Mouse (Mus musculus) Patski (cell line): Measurements from ENCODE around the gene Cp. TPM values are rescaled to one million over a fixed set of nuclear protein-coding genes. Genes with fewer than 3 reads are reported as not detected.
A peak's percentile ranks its signal among the peaks of the same experiment; 100 is the strongest.
"Not testable (repeated sequence)": the region's sequence is repeated elsewhere in the genome, so short reads cannot be mapped to it uniquely, and the experiment has no call there.

Source experiments
- ATAC-seq: fragments of 100-300 bp; one replicate; pipeline ENCODE4 v1.8.0; 2021
- CTCF ChIA-PET: fragments of 350-600 bp; sonication (Branson Sonifier 250); formaldehyde crosslinking; loops from one replicate; lab custom pipeline; 2022; ENCODE audit warnings: inconsistent platforms; lab: Charles Lee
- POLR2A ChIA-PET: fragments of 350-600 bp; sonication (Branson Sonifier 250); formaldehyde crosslinking; loops from one replicate; lab custom pipeline; 2022; ENCODE audit warnings: antibody characterized with exemption, inconsistent platforms; lab: Charles Lee
- DNase-seq: peaks from one replicate; pipeline ENCODE4 v3.0.0-alpha.2; 2011; ENCODE audit warnings: low read depth, low spot score
- H3K27me3 ChIP-seq: fragments of 371-371 bp; one replicate; pipeline ENCODE4 v1.5.1; 2021
- CTCF ChIP-seq: fragments of 100-300 bp; IDR thresholded peaks from one replicate; pipeline ENCODE4 v1.5.1; 2021
- in situ Hi-C: fragments of 300-500 bp; cut with MboI; formaldehyde crosslinking; loops from 3 replicates; pipeline ENCODE4 v1.11.1; 2018; ENCODE audit warnings: low pct_unique_long_range_greater_than_20kb, mixed read lengths
- polyA plus RNA-seq: library from polyadenylated mRNA; unstranded; gene quantifications from one replicate; pipeline ENCODE4 v1.2.3, GENCODE M21; 2021

The Cp gene
- polyA plus RNA-seq, 1 experiment from 2014 or later, result 902 TPM

DNA sequence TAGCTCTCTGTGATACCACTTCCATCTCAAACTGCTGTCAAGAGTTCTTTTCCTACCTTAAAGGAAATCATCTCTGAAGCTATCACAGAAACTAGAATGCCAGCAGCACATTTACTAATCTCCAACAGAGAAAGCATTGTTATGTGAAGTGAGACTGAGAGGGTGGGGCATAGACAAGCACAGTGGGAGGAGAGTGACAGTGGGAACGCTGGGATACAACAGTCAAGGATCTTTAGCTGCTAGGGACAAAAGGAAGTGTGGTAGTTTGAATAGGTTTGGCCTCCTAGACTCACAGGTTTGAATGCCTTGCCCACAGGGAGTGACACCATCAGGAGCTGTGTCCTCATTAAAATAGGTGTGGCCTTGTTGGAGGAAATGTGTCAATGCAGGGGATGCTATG, 67.0 kb downstream of the Cp start:
- POLR2A ChIA-PET, result no interaction called here
- TF ChIP-seq CTCF, result no peak
- ATAC-seq (no peak), DNase-seq (no peak)
- CTCF ChIA-PET, result interaction anchor here (0.9 to 2.1 kb wide), 4 partner anchors 10 to 55 kb away, joined by 3 to 7 read pairs (median 4); partner anchors contain the start of gene Hps3
- in situ Hi-C loops, result no loop called here
- H3K27me3 ChIP-seq, result no peaks in the 10 kb centered on the region

DNA sequence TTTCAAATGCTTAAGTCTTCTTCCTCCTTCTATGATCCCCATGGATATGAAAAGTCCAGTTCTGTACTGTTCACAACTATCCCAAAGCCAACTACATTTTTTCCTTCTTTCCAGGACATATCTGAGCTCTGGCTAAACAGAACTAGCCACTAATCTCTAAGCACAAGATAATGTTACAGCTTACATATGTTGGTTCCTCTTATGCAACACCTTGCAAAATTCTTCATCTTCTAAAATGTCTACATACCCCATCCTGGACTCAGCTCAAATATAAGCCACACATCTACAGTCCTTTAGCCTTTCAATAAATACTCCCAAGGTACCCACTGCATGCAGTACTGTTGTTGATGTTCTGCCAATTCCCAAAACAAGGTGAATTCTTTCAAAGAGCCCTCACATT, 69.6 kb downstream of the Cp start:
- in situ Hi-C loops, result no loop called here
- TF ChIP-seq CTCF, result no peak
- ChIA-PET CTCF (interaction anchor here (1.1 to 1.8 kb wide), 2 partner anchors 13 to 16 kb away, joined by 3 to 4 read pairs; no protein-coding TSS in a partner anchor), POLR2A (no interaction called here)
- no peak for DNase-seq
- no peaks in the 10 kb centered on the region for H3K27me3 ChIP-seq
- no peak for ATAC-seq

DNA sequence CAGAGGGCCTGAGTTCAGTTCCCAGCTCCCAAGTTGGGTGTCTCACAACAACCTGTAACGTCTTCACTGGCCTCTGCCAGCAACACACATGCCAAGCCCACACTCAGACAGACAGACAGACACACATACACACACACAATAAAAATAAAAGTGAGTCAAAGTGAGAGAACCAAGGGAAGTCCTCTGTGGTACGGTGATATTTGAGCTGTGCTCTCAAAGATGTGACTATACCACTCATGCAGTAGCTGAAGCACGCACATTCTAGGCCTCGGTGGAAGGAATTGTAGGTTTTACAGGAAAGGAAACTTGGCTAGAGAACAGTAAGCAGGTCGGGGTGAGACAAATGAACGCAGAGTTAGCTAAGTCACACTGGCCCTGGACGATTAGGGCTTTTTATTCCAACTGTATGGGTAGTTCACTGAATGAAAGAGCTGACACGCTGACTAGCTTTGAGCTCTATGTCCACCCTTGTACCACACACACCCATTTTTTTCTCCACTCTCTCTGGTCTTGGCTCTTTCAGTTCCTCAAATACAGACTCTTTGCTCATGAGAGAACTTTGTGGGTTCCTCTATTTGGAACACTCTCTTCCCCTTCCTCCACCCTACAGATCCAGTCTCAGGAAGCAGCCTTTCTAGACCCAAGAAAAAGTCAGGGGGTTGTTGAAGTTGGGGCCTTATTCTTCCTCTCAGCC, 70.3 kb downstream of the Cp start:
- H3K27me3 ChIP-seq, result no peaks in the 10 kb centered on the region
- CTCF ChIA-PET, result interaction anchor here (0.8 to 1.8 kb wide), 6 partner anchors 7 to 24 kb away, joined by 3 to 5 read pairs (median 3); no protein-coding TSS in a partner anchor
- DNase-seq, result no peak
- no peak for TF ChIP-seq CTCF
- in situ Hi-C loops, result no loop called here
- POLR2A ChIA-PET, result no interaction called here
- no peak for ATAC-seq

DNA sequence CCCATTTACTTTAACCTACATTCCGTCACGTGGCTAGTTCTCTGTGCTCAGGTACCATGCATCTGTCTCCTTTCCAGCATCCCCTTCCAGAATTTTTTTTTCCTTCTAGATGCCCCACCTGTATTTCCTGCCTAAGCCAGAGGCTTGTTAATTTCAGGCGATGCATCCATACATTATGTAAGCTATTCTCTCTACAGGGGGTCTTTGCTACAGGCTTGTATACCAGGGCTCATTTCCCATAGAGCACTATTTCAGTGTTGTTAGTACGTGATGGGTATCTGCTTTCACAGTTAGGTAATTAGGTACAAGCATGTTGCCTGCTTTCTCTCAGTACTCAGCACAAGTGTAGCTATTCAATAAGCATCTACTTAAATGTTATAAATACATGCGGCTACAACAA, 70.9 kb downstream of the Cp start:
- POLR2A ChIA-PET, result interaction anchor here (0.6 to 0.7 kb wide), 2 partner anchors 12 to 165 kb away, joined by 4 read pairs; no protein-coding TSS in a partner anchor
- CTCF ChIA-PET, result interaction anchor here (0.8 to 1.8 kb wide), 5 partner anchors 8 to 25 kb away, joined by 3 to 5 read pairs (median 3); no protein-coding TSS in a partner anchor
- TF ChIP-seq CTCF, result no peak
- ATAC-seq (no peak), DNase-seq (no peak)
- H3K27me3 ChIP-seq, result no peaks in the 10 kb centered on the region
- in situ Hi-C loops, result no loop called here

DNA sequence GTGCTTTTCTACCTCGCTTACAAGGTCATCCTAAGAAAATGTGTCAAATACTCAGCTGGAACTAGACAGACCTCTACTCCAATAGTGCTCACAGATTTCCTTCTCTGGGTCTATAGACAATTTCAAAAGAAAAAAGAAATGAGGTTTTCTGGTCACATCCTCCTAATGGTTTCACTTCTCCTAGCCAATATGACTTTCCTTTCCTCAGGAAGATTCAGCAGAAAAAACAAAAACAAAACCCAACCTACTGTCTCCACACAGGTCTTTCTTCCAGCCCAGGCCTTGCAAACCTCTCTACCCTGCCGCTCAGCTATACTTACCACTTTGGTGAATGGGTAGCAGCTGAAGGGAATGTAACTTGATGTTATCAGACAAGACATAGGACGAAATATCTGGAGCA, 71.8 kb downstream of the Cp start:
- ATAC-seq, result no peak
- ChIA-PET POLR2A (interaction anchor here (0.7 kb wide), 1 partner anchor 17 kb away, joined by 10 read pairs; no protein-coding TSS in a partner anchor), CTCF (no interaction called here)
- TF ChIP-seq CTCF, result no peak
- no peak for DNase-seq
- no peaks in the 10 kb centered on the region for H3K27me3 ChIP-seq
- in situ Hi-C loops, result no loop called here

DNA sequence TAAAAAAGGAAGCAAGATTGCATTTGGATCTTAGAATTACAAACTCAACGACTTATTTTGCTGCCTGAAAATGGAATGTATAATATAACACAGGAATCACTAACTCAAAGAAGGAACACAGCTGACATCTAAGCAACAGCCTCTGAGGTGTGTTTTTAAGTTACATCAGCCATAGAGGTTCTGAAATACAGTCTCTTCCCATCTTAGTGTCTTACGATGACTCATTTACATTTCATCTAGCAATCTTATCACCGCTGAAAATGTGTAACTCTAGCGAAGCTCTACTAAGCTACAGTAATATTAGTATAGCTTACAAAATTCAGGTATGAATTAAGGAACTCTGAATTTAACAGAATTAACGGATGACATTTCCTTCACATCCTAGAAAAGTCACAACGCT, 74.0 kb downstream of the Cp start:
- no peak for ATAC-seq
- in situ Hi-C loops, result no loop called here
- ChIA-PET CTCF (interaction anchor here (1.3 kb wide), 1 partner anchor 11 kb away, joined by 4 read pairs; no protein-coding TSS in a partner anchor), POLR2A (no interaction called here)
- no peaks in the 10 kb centered on the region for H3K27me3 ChIP-seq
- DNase-seq, result no peak
- TF ChIP-seq CTCF, result no peak

DNA sequence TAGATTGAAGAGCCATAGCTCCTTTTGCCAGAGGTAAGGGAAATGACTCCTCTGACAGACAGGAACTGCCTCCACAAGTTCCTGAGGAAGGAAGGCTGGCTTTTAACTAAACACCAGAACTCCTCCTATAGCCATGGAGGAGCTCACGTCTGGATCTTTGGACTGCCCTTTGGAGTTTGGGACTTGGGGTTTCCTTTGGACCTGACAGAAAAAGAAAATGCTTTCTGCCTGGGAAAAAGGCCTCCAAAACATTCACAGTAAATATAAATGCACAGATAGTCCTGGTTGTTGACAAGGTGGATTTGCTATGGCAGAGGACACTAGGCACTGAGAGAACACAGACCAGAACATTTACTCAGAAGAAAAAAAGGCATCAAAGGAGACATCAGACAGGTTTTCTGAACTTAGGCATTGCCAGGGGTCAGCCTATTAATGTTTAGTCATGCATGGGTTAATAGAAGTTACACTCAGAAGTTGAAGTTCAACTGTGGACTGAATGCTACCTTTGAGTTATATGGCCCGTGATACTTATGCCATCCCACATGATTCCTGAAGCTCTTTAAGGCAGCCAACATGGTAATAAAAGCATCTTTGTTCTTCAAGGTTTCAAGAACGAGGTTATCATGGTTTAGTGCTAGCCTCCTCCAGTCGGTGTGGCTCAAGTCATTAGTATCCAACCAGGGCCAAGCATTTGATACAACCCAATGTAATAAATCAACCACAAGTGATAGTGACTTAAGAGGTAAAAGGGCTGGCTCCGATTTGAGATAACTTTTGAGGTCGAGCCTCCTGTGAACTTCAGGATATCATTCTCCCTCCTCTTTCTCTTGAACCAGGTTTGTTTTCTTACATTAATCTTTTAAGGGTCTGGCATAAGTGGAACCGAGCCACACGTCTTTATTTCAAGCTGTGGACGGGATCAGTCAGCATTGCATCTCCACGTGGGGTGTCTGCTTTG, 77.2 kb downstream of the Cp start:
- no peak for TF ChIP-seq CTCF
- ChIA-PET POLR2A (no interaction called here), CTCF (interaction anchor here (1.2 to 1.4 kb wide), 2 partner anchors 13 to 23 kb away, joined by 3 read pairs; partner anchors contain the start of gene Hltf)
- no peak for DNase-seq
- no peaks in the 10 kb centered on the region for H3K27me3 ChIP-seq
- in situ Hi-C loops, result no loop called here
- peak; percentile 0 for ATAC-seq

DNA sequence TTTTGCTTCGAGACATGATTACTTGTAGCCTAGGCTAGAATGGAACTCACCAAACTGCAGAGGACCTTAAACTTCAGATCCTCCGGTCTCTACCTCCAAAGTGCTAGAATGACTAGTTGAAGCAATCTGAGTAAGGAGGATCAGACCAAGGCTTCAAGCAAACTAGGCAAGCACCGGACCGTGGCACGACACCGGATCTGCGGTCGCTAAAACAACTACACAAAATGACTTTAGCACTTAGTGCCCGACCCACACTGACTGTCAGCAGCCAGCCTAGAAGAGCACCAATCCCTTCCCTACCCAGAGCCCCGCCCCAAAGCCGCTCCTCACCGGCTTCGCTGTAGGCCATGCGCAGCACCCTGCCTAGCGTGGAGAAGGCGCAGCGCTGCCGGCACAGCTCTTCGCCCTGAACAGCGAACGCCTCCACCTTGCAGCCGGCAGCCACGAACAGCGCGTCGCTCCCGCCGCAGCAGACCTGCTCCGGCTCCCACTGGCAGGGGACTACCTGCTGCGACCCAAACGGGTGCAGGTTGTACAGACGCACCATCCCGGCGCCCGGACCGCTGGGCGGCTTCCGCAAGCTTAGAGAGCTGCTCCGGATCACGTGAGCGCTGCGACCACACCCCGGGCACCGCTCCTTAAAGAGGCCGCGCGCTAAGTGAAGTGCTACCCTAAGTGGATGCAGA, 78.0 kb downstream of the Cp start, which contains the start of gene Hps3:
Hps3 (minus strand) TSS at position 597 of the 686 bp plus-strand sequence.
- H3K27me3 ChIP-seq, result no peaks in the 10 kb centered on the region
- CTCF ChIA-PET, result interaction anchor here (1.2 to 1.4 kb wide), 4 partner anchors 11 to 23 kb away, joined by 3 to 5 read pairs (median 3); partner anchors contain the start of gene Hltf
- POLR2A ChIA-PET, result interaction anchor here (0.6 kb wide), 1 partner anchor 144 kb away, joined by 3 read pairs; no protein-coding TSS in a partner anchor
- peak; percentile 100 for ATAC-seq
- DNase-seq, result peak; percentile 62
- in situ Hi-C loops, result no loop called here
- TF ChIP-seq CTCF, result no peak

DNA sequence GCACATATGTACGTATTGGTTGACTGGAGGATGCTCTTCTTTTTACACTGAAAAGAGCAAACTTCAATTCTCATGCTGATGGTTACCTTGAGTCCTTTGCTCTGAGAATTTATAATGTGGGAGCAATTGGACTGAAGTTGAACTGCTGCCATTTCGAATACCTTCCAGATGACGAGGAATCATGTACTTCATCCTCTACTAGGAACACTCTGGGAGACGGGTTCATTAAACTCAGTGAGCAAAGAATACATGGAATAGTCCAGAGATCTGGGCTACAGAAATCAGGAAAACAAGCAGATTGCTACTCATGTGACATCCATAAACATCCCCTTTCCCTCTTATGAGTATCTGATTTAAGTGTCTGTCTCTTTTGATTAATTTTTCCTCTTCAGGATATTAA, 79.2 kb downstream of the Cp start:
- POLR2A ChIA-PET, result no interaction called here
- H3K27me3 ChIP-seq, result no peaks in the 10 kb centered on the region
- DNase-seq (no peak), ATAC-seq (no peak)
- CTCF ChIA-PET, result interaction anchor here (1.4 kb wide), 1 partner anchor 21 kb away, joined by 5 read pairs; the partner anchor contains the start of gene Hltf
- TF ChIP-seq CTCF, result no peak
- in situ Hi-C loops, result no loop called here

DNA sequence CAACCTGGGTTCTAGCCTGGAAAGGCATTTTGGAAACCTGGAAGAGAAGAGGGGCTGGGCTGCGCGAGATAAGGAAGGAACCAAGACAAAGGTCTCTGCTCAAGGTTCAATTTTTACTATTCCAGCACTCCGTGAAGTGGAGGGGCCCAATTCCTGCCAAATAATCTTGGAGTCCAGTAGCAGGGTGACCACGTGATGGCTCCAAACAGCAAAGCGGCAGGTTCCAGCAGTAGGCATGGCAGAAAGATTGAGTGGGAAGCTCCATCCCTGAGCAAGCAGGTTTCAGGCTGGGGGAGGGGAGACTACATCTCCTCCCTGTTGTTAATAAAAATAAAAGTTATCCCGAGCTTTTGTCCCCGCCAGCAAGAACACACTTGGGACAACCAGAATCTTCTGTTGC, 84.6 kb downstream of the Cp start:
- in situ Hi-C loops, POLR2A ChIA-PET, ATAC-seq: not testable (repeated sequence)

DNA sequence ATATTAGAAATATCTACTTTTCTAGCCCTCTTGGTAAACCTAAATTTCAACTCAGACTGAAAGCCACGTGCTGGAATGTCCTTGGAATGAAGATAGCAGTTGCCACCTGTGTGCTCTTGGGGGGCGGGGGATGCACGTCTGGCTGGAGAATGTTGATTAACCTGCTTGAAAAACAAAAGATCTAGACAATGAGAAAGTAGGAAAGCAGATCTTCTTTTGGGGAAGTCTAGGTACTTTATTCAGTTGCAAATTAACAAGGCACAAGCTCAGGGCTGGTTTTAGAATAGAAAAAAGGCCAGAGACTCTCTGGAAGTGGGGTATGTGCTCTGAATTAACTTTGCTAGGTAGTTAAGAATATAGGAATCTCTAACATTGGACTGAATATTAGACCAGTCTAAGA, 87.9 kb downstream of the Cp start:
- in situ Hi-C loops, H3K27me3 ChIP-seq, ATAC-seq, POLR2A ChIA-PET, CTCF ChIA-PET, DNase-seq: not testable (repeated sequence)

More for the DNA sequence above, 84.6 kb downstream of the Cp start:
- DNase-seq, H3K27me3 ChIP-seq, CTCF ChIA-PET: not testable (repeated sequence)
